Mouse (Mus musculus): Measurements from ENCODE around the gene Zic1. TPM values are rescaled to one million over a fixed set of nuclear protein-coding genes. Genes with fewer than 3 reads are reported as not detected.

Zic1 gene
- polyA plus RNA-seq (2014; fragmentation: Nextera tagmentation; extraction: Ambion mirVana) = 0.03 TPM in 1 of 2 replicates, not detected in the other

GRCm38 (mm10) chr9:91365664-91366063, at the start of gene Zic1:
Gene Zic1 (minus strand): TSS chr9:91365810.
- H3K9me3 ChIP-seq (ENCODE audit: control insufficient read depth, low read length) = no peaks in the 10 kb centered on the region
- H3K36me3 ChIP-seq (ENCODE audit: control insufficient read depth, insufficient read depth, low read length) = no peaks in the 10 kb centered on the region
- under 1% methylated on average over 33 of the region's 33 CpGs for WGBS
- H3K4me3 ChIP-seq (ENCODE audit: control insufficient read depth in 1 of 2, insufficient read depth in 1 of 2, low read depth in 1 of 2, low read length in 2 of 2) = peak within 1 kb of the TSS; percentile 20 to 36
- H3K27me3 ChIP-seq (ENCODE audit: control insufficient read depth, insufficient read depth, low read length) = peaks cover 93% of the 10 kb centered on the region
- no peak within 1 kb of the TSS for H3K27ac ChIP-seq (replicated peaks in 1 of 2; ENCODE audit: control insufficient read depth in 1 of 2, insufficient read depth in 1 of 2, low read depth in 2 of 2, low read length in 2 of 2)
- peaks cover 2 to 15% of the 10 kb centered on the region in 2 experiments; a peak in 3 of 4 replicates for H3K4me1 ChIP-seq (ENCODE audit: control insufficient read depth in 2 of 2, insufficient read depth in 2 of 2, low read length in 2 of 2)
- no peak for ATAC-seq (ENCODE audit: insufficient number of reproducible peaks, insufficient read depth, low FRiP score, low read depth)
- no peak within 1 kb of the TSS for H3K9ac ChIP-seq (ENCODE audit: low read length)
- H3K4me2 ChIP-seq (ENCODE audit: low read length) = peak within 1 kb of the TSS; percentile 60

- no peak overlapping the region for H3K4me3 ChIP-seq (ENCODE audit: control insufficient read depth in 1 of 2, insufficient read depth in 1 of 2, low read depth in 1 of 2, low read length in 2 of 2)
- no peak for ATAC-seq (ENCODE audit: insufficient number of reproducible peaks, insufficient read depth, low FRiP score, low read depth)
- H3K36me3 ChIP-seq (ENCODE audit: control insufficient read depth, insufficient read depth, low read length) = no peaks in the 10 kb centered on the region
- no peak overlapping the region for H3K27ac ChIP-seq (replicated peaks in 1 of 2; ENCODE audit: control insufficient read depth in 1 of 2, insufficient read depth in 1 of 2, low read depth in 2 of 2, low read length in 2 of 2)
- peaks cover 85% of the 10 kb centered on the region for H3K27me3 ChIP-seq (ENCODE audit: control insufficient read depth, insufficient read depth, low read length)
- no peaks in the 10 kb centered on the region for H3K9me3 ChIP-seq (ENCODE audit: control insufficient read depth, low read length)
- H3K9ac ChIP-seq (ENCODE audit: low read length) = no peak overlapping the region
- 4% methylated on average over 12 of the region's 12 CpGs for WGBS
- H3K4me1 ChIP-seq (ENCODE audit: control insufficient read depth in 2 of 2, insufficient read depth in 2 of 2, low read length in 2 of 2) = no peaks in the 10 kb centered on the region
- H3K4me2 ChIP-seq (ENCODE audit: low read length) = no peak overlapping the region
Measured at GRCm38 (mm10) chr9:91414007-91414661, 48.5 kb upstream of the Zic1 start.

- Histone ChIP-seq H3K4me2 (ENCODE audit: low read length) (no peak overlapping the region), H3K27me3 (ENCODE audit: control insufficient read depth, insufficient read depth, low read length) (peaks cover 82% of the 10 kb centered on the region), H3K9me3 (ENCODE audit: control insufficient read depth, low read length) (no peaks in the 10 kb centered on the region), H3K4me3 (ENCODE audit: control insufficient read depth in 1 of 2, insufficient read depth in 1 of 2, low read depth in 1 of 2, low read length in 2 of 2) (no peak overlapping the region), H3K4me1 (ENCODE audit: control insufficient read depth in 2 of 2, insufficient read depth in 2 of 2, low read length in 2 of 2) (no peaks in the 10 kb centered on the region), H3K27ac (replicated peaks in 1 of 2; ENCODE audit: control insufficient read depth in 1 of 2, insufficient read depth in 1 of 2, low read depth in 2 of 2, low read length in 2 of 2) (no peak overlapping the region), H3K36me3 (ENCODE audit: control insufficient read depth, insufficient read depth, low read length) (no peaks in the 10 kb centered on the region), H3K9ac (ENCODE audit: low read length) (no peak overlapping the region)
- WGBS = 0% methylated on average over 3 of the region's 3 CpGs
- ATAC-seq (ENCODE audit: insufficient number of reproducible peaks, insufficient read depth, low FRiP score, low read depth) = no peak
Measured at GRCm38 (mm10) chr9:91409771-91410170, 44.2 kb upstream of the Zic1 start.

- H3K27me3 ChIP-seq (ENCODE audit: control insufficient read depth, insufficient read depth, low read length) = peaks cover 92% of the 10 kb centered on the region
- H3K4me1 ChIP-seq (ENCODE audit: control insufficient read depth in 2 of 2, insufficient read depth in 2 of 2, low read length in 2 of 2) = no peaks in the 10 kb centered on the region
- H3K36me3 ChIP-seq (ENCODE audit: control insufficient read depth, insufficient read depth, low read length) = no peaks in the 10 kb centered on the region
- no peak overlapping the region for H3K9ac ChIP-seq (ENCODE audit: low read length)
- 1% methylated on average over 6 of the region's 6 CpGs for WGBS
- H3K9me3 ChIP-seq (ENCODE audit: control insufficient read depth, low read length) = no peaks in the 10 kb centered on the region
- no peak overlapping the region for H3K4me2 ChIP-seq (ENCODE audit: low read length)
- no peak overlapping the region for H3K4me3 ChIP-seq (ENCODE audit: control insufficient read depth in 1 of 2, insufficient read depth in 1 of 2, low read depth in 1 of 2, low read length in 2 of 2)
- H3K27ac ChIP-seq (replicated peaks in 1 of 2; ENCODE audit: control insufficient read depth in 1 of 2, insufficient read depth in 1 of 2, low read depth in 2 of 2, low read length in 2 of 2) = no peak overlapping the region
- ATAC-seq (ENCODE audit: insufficient number of reproducible peaks, insufficient read depth, low FRiP score, low read depth) = no peak
Measured at GRCm38 (mm10) chr9:91406258-91406763, 40.7 kb upstream of the Zic1 start.

GRCm38 (mm10) chr9:91405753-91406178, 40.2 kb upstream of the Zic1 start:
- Histone ChIP-seq H3K36me3 (ENCODE audit: control insufficient read depth, insufficient read depth, low read length) (no peaks in the 10 kb centered on the region), H3K27ac (replicated peaks in 1 of 2; ENCODE audit: control insufficient read depth in 1 of 2, insufficient read depth in 1 of 2, low read depth in 2 of 2, low read length in 2 of 2) (no peak overlapping the region), H3K4me3 (ENCODE audit: control insufficient read depth in 1 of 2, insufficient read depth in 1 of 2, low read depth in 1 of 2, low read length in 2 of 2) (no peak overlapping the region), H3K4me1 (ENCODE audit: control insufficient read depth in 2 of 2, insufficient read depth in 2 of 2, low read length in 2 of 2) (no peaks in the 10 kb centered on the region), H3K9ac (ENCODE audit: low read length) (no peak overlapping the region), H3K27me3 (ENCODE audit: control insufficient read depth, insufficient read depth, low read length) (peaks cover 94% of the 10 kb centered on the region), H3K4me2 (ENCODE audit: low read length) (no peak overlapping the region), H3K9me3 (ENCODE audit: control insufficient read depth, low read length) (no peaks in the 10 kb centered on the region)
- under 1% methylated on average over 16 of the region's 16 CpGs for WGBS
- no peak for ATAC-seq (ENCODE audit: insufficient number of reproducible peaks, insufficient read depth, low FRiP score, low read depth)

GRCm38 (mm10) chr9:91404905-91405752, 39.5 kb upstream of the Zic1 start:
- Histone ChIP-seq H3K27ac (replicated peaks in 1 of 2; ENCODE audit: control insufficient read depth in 1 of 2, insufficient read depth in 1 of 2, low read depth in 2 of 2, low read length in 2 of 2) (no peak overlapping the region), H3K27me3 (ENCODE audit: control insufficient read depth, insufficient read depth, low read length) (peaks cover 94% of the 10 kb centered on the region), H3K4me1 (ENCODE audit: control insufficient read depth in 2 of 2, insufficient read depth in 2 of 2, low read length in 2 of 2) (no peaks in the 10 kb centered on the region), H3K9ac (ENCODE audit: low read length) (no peak overlapping the region), H3K4me2 (ENCODE audit: low read length) (no peak overlapping the region), H3K4me3 (ENCODE audit: control insufficient read depth in 1 of 2, insufficient read depth in 1 of 2, low read depth in 1 of 2, low read length in 2 of 2) (no peak overlapping the region), H3K9me3 (ENCODE audit: control insufficient read depth, low read length) (no peaks in the 10 kb centered on the region), H3K36me3 (ENCODE audit: control insufficient read depth, insufficient read depth, low read length) (no peaks in the 10 kb centered on the region)
- no peak for ATAC-seq (ENCODE audit: insufficient number of reproducible peaks, insufficient read depth, low FRiP score, low read depth)
- 2% methylated on average over 27 of the region's 27 CpGs for WGBS

GRCm38 (mm10) chr9:91404229-91404628, 38.6 kb upstream of the Zic1 start:
- Histone ChIP-seq H3K4me1 (ENCODE audit: control insufficient read depth in 2 of 2, insufficient read depth in 2 of 2, low read length in 2 of 2) (no peaks in the 10 kb centered on the region), H3K27me3 (ENCODE audit: control insufficient read depth, insufficient read depth, low read length) (peaks cover 94% of the 10 kb centered on the region), H3K9ac (ENCODE audit: low read length) (no peak overlapping the region), H3K9me3 (ENCODE audit: control insufficient read depth, low read length) (no peaks in the 10 kb centered on the region), H3K4me3 (ENCODE audit: control insufficient read depth in 1 of 2, insufficient read depth in 1 of 2, low read depth in 1 of 2, low read length in 2 of 2) (no peak overlapping the region), H3K36me3 (ENCODE audit: control insufficient read depth, insufficient read depth, low read length) (no peaks in the 10 kb centered on the region), H3K27ac (replicated peaks in 1 of 2; ENCODE audit: control insufficient read depth in 1 of 2, insufficient read depth in 1 of 2, low read depth in 2 of 2, low read length in 2 of 2) (no peak overlapping the region), H3K4me2 (ENCODE audit: low read length) (no peak overlapping the region)
- WGBS = 4% methylated on average over 13 of the region's 13 CpGs
- no peak for ATAC-seq (ENCODE audit: insufficient number of reproducible peaks, insufficient read depth, low FRiP score, low read depth)

Measured in heart, embryonic 14.5 days (tissue).